Mouse (Mus musculus) G1E (cell line): ENCODE results near the gene Sult1d1. TPM values are rescaled to one million over a fixed set of nuclear protein-coding genes. Genes with fewer than 3 reads are reported as not detected.

Experiments
- ATAC-seq: 2 replicates; pipeline ENCODE4 v1.8.0; 2016; ENCODE audit warnings: mild to moderate bottlenecking; ENCODE audit not compliant: insufficient number of reproducible peaks, poor library complexity, low FRiP score, severe bottlenecking; ENCODE audit errors: extremely low read depth
- DNase-seq: peaks from one replicate; pipeline ENCODE4 v3.0.0; 2012; ENCODE audit warnings: low spot score
- H3K27me3 ChIP-seq: 2 replicates; pipeline ENCODE4 v1.6.1; 2012; ENCODE audit warnings: mild to moderate bottlenecking, low read length, inconsistent platforms; ENCODE audit not compliant: insufficient read depth
- H3K36me3 ChIP-seq: replicated peaks from 2 replicates; pipeline ENCODE3; 2012; ENCODE audit warnings: mild to moderate bottlenecking, inconsistent platforms
- H3K4me1 ChIP-seq: 2 replicates; pipeline ENCODE4 v1.6.1; 2012; ENCODE audit warnings: low read depth, low read length, inconsistent platforms, mixed read lengths; ENCODE audit not compliant: insufficient read depth
- H3K4me3 ChIP-seq: 2 replicates; pipeline ENCODE4 v1.5.1; 2012; ENCODE audit warnings: low read depth, mild to moderate bottlenecking, inconsistent platforms, low read length, moderate library complexity, mixed read lengths
- H3K9me3 ChIP-seq: replicated peaks from 2 replicates; pipeline ENCODE4 v1.6.1; 2012; ENCODE audit warnings: inconsistent platforms
- CTCF ChIP-seq: IDR thresholded peaks from 2 replicates; pipeline ENCODE4 v1.5.1; 2012; ENCODE audit warnings: low read depth, low read length, inconsistent platforms, mixed read lengths
- GATA1 ChIP-seq: IDR thresholded peaks from 2 replicates; pipeline ENCODE4 v1.6.1; 2012; ENCODE audit warnings: borderline replicate concordance, low read length, inconsistent platforms, mixed read lengths
- GATA2 ChIP-seq: IDR thresholded peaks from 2 replicates; pipeline ENCODE4 v1.6.1; 2012; ENCODE audit warnings: low read depth, low read length, inconsistent platforms, borderline replicate concordance
- POLR2AphosphoS5 ChIP-seq: IDR thresholded peaks from 2 replicates; pipeline ENCODE4 v1.6.1; 2012; ENCODE audit warnings: low read depth, low read length, inconsistent platforms; ENCODE audit not compliant: insufficient replicate concordance
- TAL1 ChIP-seq: conservative IDR thresholded peaks from 2 replicates; pipeline ENCODE4 v1.6.1; 2012; ENCODE audit warnings: low read depth, low read length, inconsistent platforms, mixed read lengths
- polyA plus RNA-seq: library from polyadenylated mRNA; stranded (reverse); fragments of >175 nt; gene quantifications from 2 replicates; pipeline ENCODE4 v1.2.3, GENCODE M21; 2012
- total RNA-seq, 2 experiments: library from RNA; stranded (forward) in 1 of 2; stranded (reverse) in 1 of 2; fragments of 200-1000 nt in 1 of 2; fragments of >200 nt in 1 of 2; fragmentation: Nextera tagmentation in 1 of 2; gene quantifications; 2 replicates each; pipeline ENCODE4 v1.2.3; 2014 to 2017

Sult1d1 gene
- total RNA-seq (2014; fragmentation: Nextera tagmentation): not detected in 2 replicates
- 0.11 TPM in 1 of 2 replicates, not detected in the other for total RNA-seq (2017)
- polyA plus RNA-seq: not detected in 2 replicates

GRCm38 (mm10) chr5:87568845-87569244 lies at the start of gene Sult1d1:
Gene Sult1d1 (minus strand): TSS chr5:87569027.
- H3K4me1 ChIP-seq: no peaks in the 10 kb centered on the region
- H3K4me3 ChIP-seq: no peak within 1 kb of the TSS
- H3K36me3 ChIP-seq: no peaks in the 10 kb centered on the region
- ATAC-seq (no peak), DNase-seq (no peak)
- no peaks in the 10 kb centered on the region for H3K27me3 ChIP-seq
- TF ChIP-seq GATA1 (no peak), GATA2 (no peak), CTCF (no peak)
- no peaks in the 10 kb centered on the region for H3K9me3 ChIP-seq

- ATAC-seq: no peak
- Histone ChIP-seq H3K36me3 (no peaks in the 10 kb centered on the region), H3K27me3 (no peaks in the 10 kb centered on the region), H3K4me3 (no peak overlapping the region), H3K9me3 (no peaks in the 10 kb centered on the region; the same call in 1 of the 2 replicates), H3K4me1 (no peaks in the 10 kb centered on the region)
- no peak for DNase-seq
- no peak for TF ChIP-seq CTCF
- TF ChIP-seq GATA1: no peak
- no peak for TF ChIP-seq GATA2
- TF ChIP-seq TAL1: no peak
- TF ChIP-seq POLR2AphosphoS5: no peak
Observed at GRCm38 (mm10) chr5:87615128-87615390, 46.2 kb upstream of the Sult1d1 start.

GRCm38 (mm10) chr5:87614364-87615127 lies 45.7 kb upstream of the Sult1d1 start:
- ATAC-seq (no peak), DNase-seq (no peak)
- Histone ChIP-seq H3K4me1 (no peaks in the 10 kb centered on the region), H3K9me3 (no peaks in the 10 kb centered on the region; the same call in 1 of the 2 replicates), H3K27me3 (no peaks in the 10 kb centered on the region), H3K36me3 (no peaks in the 10 kb centered on the region), H3K4me3 (no peak overlapping the region)
- TF ChIP-seq TAL1 (no peak), CTCF (no peak), POLR2AphosphoS5 (no peak), GATA1 (no peak)

- H3K36me3 ChIP-seq: no peaks in the 10 kb centered on the region
- no peak overlapping the region for H3K4me3 ChIP-seq
- DNase-seq (no peak), ATAC-seq (no peak)
- no peak for TF ChIP-seq GATA1
- TF ChIP-seq GATA2: no peak
- no peak for TF ChIP-seq POLR2AphosphoS5
- no peak for TF ChIP-seq TAL1
- no peak for TF ChIP-seq CTCF
- H3K4me1 ChIP-seq: no peaks in the 10 kb centered on the region
- peaks cover 4% of the 10 kb centered on the region; the same call in 1 of the 2 replicates for H3K9me3 ChIP-seq
- no peaks in the 10 kb centered on the region for H3K27me3 ChIP-seq
Observed at GRCm38 (mm10) chr5:87601018-87601417, 32.2 kb upstream of the Sult1d1 start.

GRCm38 (mm10) chr5:87597891-87598290 lies 29.1 kb upstream of the Sult1d1 start:
- Histone ChIP-seq H3K4me1 (no peaks in the 10 kb centered on the region), H3K9me3 (peaks cover 1% of the 10 kb centered on the region; the same call in 1 of the 2 replicates), H3K36me3 (no peaks in the 10 kb centered on the region), H3K27me3 (no peaks in the 10 kb centered on the region), H3K4me3 (no peak overlapping the region)
- TF ChIP-seq GATA1 (no peak), TAL1 (no peak), CTCF (no peak), GATA2 (no peak), POLR2AphosphoS5 (no peak)
- no peak for ATAC-seq
- no peak for DNase-seq

- Histone ChIP-seq H3K9me3 (no peaks in the 10 kb centered on the region), H3K36me3 (no peaks in the 10 kb centered on the region), H3K27me3 (no peaks in the 10 kb centered on the region), H3K4me3 (no peak within 1 kb of the TSS), H3K4me1 (no peaks in the 10 kb centered on the region)
- DNase-seq (no peak), ATAC-seq (no peak)
- TF ChIP-seq CTCF: no peak
- TF ChIP-seq TAL1: no peak
- no peak for TF ChIP-seq GATA1
- no peak for TF ChIP-seq POLR2AphosphoS5
- no peak for TF ChIP-seq GATA2
Observed at GRCm38 (mm10) chr5:87591494-87591893, 22.7 kb upstream of the Sult1d1 start, which contains the start of gene Sult1e1. Gene Sult1e1 (minus strand): TSS chr5:87591594.

GRCm38 (mm10) chr5:87589916-87590315 lies 21.1 kb upstream of the Sult1d1 start:
- no peaks in the 10 kb centered on the region for H3K9me3 ChIP-seq
- H3K4me3 ChIP-seq: no peak overlapping the region
- H3K4me1 ChIP-seq: no peaks in the 10 kb centered on the region
- no peak for DNase-seq
- no peak for ATAC-seq
- H3K36me3 ChIP-seq: no peaks in the 10 kb centered on the region
- TF ChIP-seq POLR2AphosphoS5 (no peak), GATA2 (no peak), GATA1 (no peak), CTCF (no peak), TAL1 (no peak)
- H3K27me3 ChIP-seq: no peaks in the 10 kb centered on the region
